Mouse (Mus musculus): Measurements from ENCODE around the gene Eif3g. TPM values are rescaled to one million over a fixed set of nuclear protein-coding genes. Genes with fewer than 3 reads are reported as not detected.

The Eif3g gene
- total and polyA plus RNA-seq, 3 experiments: 211 to 392 (median 293) TPM

DNA sequence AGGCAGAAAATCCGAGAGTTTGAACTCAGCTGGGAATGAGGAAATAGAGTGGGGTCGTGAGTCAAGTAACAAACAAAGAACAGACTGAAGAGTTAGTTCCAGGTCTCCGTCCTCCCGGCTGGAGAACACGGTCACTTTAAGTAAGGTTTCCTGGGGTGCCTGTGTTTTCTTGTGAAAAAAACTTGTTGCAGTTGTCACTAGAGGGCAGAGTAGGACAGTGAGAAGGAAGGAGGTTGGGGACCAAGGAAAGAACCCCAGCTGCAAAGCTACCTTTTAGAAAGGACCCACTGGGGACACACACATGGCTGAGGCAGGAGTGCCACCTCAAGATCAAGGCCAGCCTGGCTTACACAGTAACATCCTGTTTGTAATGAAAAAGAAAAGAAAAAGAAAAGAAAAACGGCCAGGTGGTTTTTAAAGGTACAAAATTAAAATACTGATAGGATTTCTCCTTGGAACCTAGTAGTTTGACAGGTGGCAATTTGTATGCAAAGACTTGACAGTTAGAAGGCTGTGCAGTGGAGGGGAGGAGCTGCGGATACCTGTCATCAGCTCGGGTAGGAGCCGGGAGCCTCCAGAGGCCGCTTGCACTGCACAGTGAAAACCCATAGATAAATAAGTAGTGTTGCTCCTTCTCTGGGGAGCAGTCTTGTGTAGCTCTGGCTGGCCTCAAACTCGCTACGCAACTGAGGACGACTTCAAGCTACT, 3.2 kb upstream of the Eif3g start:
- dilution Hi-C loops (cut with MboI; ENCODE audit: extremely low pct_ligation_motif_present, extremely low pct_unique_long_range_greater_than_20kb, low sequenced_read_pairs) (no loop called here), in situ Hi-C loops (cut with MboI; ENCODE audit: low pct_ligation_motif_present, low pct_unique_long_range_greater_than_20kb, low sequenced_read_pairs) (loop anchor here (5.0 kb wide), 1 partner anchor 101 kb away; the partner anchor contains the start of gene Mrpl4)
- Histone ChIP-seq H3K4me1 (ENCODE audit: control insufficient read depth in 1 of 2, insufficient read depth in 2 of 2) (peaks cover 5 to 10% of the 10 kb centered on the region in 2 experiments), H3K9ac (ENCODE audit: insufficient read depth, low read depth) (no peak overlapping the region), H3K9me3 (replicated peaks; ENCODE audit: low read length) (no peaks in the 10 kb centered on the region), H3K4me2 (ENCODE audit: insufficient read depth, low read depth, poor library complexity, severe bottlenecking) (no peak overlapping the region), H3K27ac (ENCODE audit: insufficient read depth, low read depth) (no peak overlapping the region), H3K79me2 (replicated peaks; ENCODE audit: control insufficient read depth, extremely low read depth, insufficient read depth, poor library complexity, severe bottlenecking) (peaks cover 18% of the 10 kb centered on the region), H3K27me3 (replicated peaks) (no peaks in the 10 kb centered on the region), H3K36me3 (replicated peaks in 1 of 2; ENCODE audit: control insufficient read depth in 1 of 2, insufficient read depth in 1 of 2, low read length in 1 of 2) (peaks cover 26 to 43% of the 10 kb centered on the region in 2 experiments), H3K4me3 (replicated peaks in 1 of 3; ENCODE audit: low read depth in 2 of 3, low read length in 2 of 3, poor library complexity in 1 of 3) (no peak overlapping the region)
- TF ChIP-seq MEF2A (IDR thresholded peaks at IDR 0.05; ENCODE audit: borderline replicate concordance, low read depth, low read length) (no peak), MXI1 (IDR thresholded peaks at IDR 0.05; ENCODE audit: low read depth, low read length) (no peak), MAFK (IDR thresholded peaks at IDR 0.05; ENCODE audit: insufficient replicate concordance, low read length) (no peak), ZC3H11A (IDR thresholded peaks at IDR 0.05; ENCODE audit: low read depth, low read length) (peak; percentile 33; the same call in 1 of the 2 replicates), SMC3 (IDR thresholded peaks at IDR 0.05; ENCODE audit: low read depth, low read length) (peak; percentile 77), CTCF (conservative IDR thresholded peaks at IDR 0.05 in 1 of 2, IDR thresholded peaks at IDR 0.05 in 1 of 2; ENCODE audit: low read depth in 2 of 2, low read length in 2 of 2) (peak in 1 of 2 experiments; percentile 89; a peak in 3 of 4 replicates), SIN3A (IDR thresholded peaks at IDR 0.05; ENCODE audit: low read length) (0 out of 2 replicates have a peak, but pooled peaks have one; percentile 21), RCOR1 (conservative IDR thresholded peaks at IDR 0.05; ENCODE audit: low read depth, low read length) (no peak), RAD21 (IDR thresholded peaks at IDR 0.05; ENCODE audit: low read depth, low read length) (peak; percentile 86), EP300 (IDR thresholded peaks at IDR 0.05; ENCODE audit: low read length) (no peak), CHD2 (IDR thresholded peaks at IDR 0.05; ENCODE audit: low read length) (no peak), ZNF384 (IDR thresholded peaks at IDR 0.05; ENCODE audit: low read depth, low read length) (peak; percentile 78; the same call in 1 of the 2 replicates)
- DNase-seq (ENCODE audit: extremely low read depth): peak; percentile 51

DNA sequence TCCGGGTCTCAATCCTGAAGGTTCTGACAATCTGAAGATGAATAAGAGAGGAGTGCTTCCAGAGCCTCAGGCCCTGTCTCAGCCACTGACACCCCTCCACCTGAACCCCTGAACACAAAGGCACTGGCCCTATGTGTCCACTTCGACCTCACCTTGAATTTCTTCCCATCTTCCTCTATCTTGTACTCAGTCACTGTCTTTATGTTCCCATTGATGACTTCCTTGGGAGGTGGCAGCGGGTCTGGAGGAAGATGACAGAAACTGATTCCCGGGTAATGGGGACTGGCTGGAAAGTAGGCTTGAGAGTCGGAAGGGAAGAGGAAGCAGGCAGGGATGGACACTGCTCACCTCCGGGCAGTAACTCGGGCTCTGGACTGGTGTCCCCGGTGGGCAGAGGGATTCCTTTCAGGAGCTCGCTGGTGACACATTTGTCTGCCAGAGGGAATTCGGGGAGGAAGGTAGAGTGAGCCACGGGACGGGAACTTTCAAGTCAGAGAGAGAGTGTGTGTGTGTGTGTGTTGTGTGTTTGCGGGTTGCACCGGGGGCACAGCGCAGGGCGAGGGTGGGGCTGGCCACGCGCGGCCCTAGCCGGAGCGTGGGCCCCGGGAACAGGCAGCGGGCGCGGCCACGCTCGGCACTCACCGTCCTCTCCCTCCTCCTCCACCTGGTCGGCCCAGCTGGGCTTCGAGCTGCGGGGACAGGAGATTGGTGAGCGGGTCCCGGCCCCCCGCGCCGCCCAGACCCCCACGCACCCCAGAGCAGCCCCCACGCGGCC, 500 bp downstream of the Eif3g start:
- H3K4me1 ChIP-seq (ENCODE audit: control insufficient read depth in 1 of 2, insufficient read depth in 2 of 2): peaks cover 12 to 24% of the 10 kb centered on the region in 2 experiments
- TF ChIP-seq EP300 (IDR thresholded peaks at IDR 0.05; ENCODE audit: low read length) (no peak), POLR2A (IDR thresholded peaks at IDR 0.05; ENCODE audit: low read depth, low read length) (no peak), GABPA (IDR thresholded peaks at IDR 0.05; ENCODE audit: insufficient replicate concordance, low read depth, low read length) (no peak), MXI1 (IDR thresholded peaks at IDR 0.05; ENCODE audit: low read depth, low read length) (no peak), CTCF (conservative IDR thresholded peaks at IDR 0.05 in 1 of 2, IDR thresholded peaks at IDR 0.05 in 1 of 2; ENCODE audit: low read depth in 2 of 2, low read length in 2 of 2) (no peak)
- H3K9ac ChIP-seq (ENCODE audit: insufficient read depth, low read depth): peak overlapping the region; percentile 92
- peaks cover 38 to 48% of the 10 kb centered on the region in 2 experiments for H3K36me3 ChIP-seq (replicated peaks in 1 of 2; ENCODE audit: control insufficient read depth in 1 of 2, insufficient read depth in 1 of 2, low read length in 1 of 2)
- peak overlapping the region; percentile 32; the same call in 1 of the 2 replicates for H3K27ac ChIP-seq (ENCODE audit: insufficient read depth, low read depth)
- H3K79me2 ChIP-seq (replicated peaks; ENCODE audit: control insufficient read depth, extremely low read depth, insufficient read depth, poor library complexity, severe bottlenecking): peaks cover 30% of the 10 kb centered on the region
- DNase-seq (ENCODE audit: extremely low read depth): no peak
- no peaks in the 10 kb centered on the region for H3K9me3 ChIP-seq (replicated peaks; ENCODE audit: low read length)
- dilution Hi-C loops (cut with MboI; ENCODE audit: extremely low pct_ligation_motif_present, extremely low pct_unique_long_range_greater_than_20kb, low sequenced_read_pairs): no loop called here
- H3K4me3 ChIP-seq (replicated peaks in 1 of 3; ENCODE audit: low read depth in 2 of 3, low read length in 2 of 3, poor library complexity in 1 of 3): peak overlapping the region; percentile 85 to 99 (median 97)
- in situ Hi-C loops (cut with MboI; ENCODE audit: low pct_ligation_motif_present, low pct_unique_long_range_greater_than_20kb, low sequenced_read_pairs): no loop called here
- peak overlapping the region; percentile 85 for H3K4me2 ChIP-seq (ENCODE audit: insufficient read depth, low read depth, poor library complexity, severe bottlenecking)
- H3K27me3 ChIP-seq (replicated peaks): no peaks in the 10 kb centered on the region
